Mouse (Mus musculus): ENCODE measurements around the gene Vmn1r175.
"Not testable (repeated sequence)": the region's sequence is repeated elsewhere in the genome, so short reads cannot be mapped to it uniquely, and the experiment has no call there.

Gene Vmn1r175

DNA sequence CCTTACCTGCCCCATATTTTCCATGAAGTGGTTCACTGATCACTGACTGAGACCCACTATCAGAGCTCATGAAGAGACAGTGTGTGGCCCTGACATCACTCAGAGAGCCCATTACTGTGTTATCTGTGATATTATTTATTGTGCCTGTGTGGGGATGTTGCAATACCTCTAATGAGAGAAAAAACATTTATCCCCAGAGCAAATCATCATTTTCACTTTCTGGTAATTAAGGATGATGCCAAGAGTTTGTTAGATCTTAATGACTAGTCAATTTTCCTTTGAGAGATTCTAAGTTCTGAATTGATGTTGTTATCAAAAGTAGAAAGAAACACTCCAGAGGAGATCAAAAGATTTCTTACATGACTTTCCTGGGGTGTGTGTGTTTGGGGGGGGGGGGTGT is at the start of gene Vmn1r175:
Gene Vmn1r175 (minus strand): TSS at position 101 of the 400 bp plus-strand sequence.
- not testable (repeated sequence) for DNase-seq (ENCODE audit: low spot score in 2 of 2)

DNA sequence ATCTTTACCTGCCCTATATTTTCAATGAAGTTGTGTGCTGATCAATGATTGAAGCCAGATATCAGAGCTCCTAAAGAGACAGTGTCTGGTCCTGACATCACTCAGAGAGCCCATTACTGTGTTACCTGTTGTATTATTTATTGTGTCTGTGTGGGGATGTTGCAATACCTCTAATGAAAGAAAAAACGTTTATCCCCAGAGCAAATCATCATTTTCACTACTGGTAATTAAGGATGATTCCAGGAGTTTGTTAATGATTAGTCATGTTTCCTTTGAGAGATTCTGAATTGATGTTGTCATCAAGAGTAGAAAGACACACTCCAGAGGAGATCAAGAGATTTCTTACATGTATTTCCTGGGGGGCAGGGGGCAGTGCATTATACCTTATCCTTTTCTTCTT is 26.8 kb upstream of the Vmn1r175 start, which contains the start of gene Vmn1r176:
Gene Vmn1r176 (minus strand): TSS at position 101 of the 400 bp plus-strand sequence.
- DNase-seq (ENCODE audit: low spot score in 2 of 2), result not testable (repeated sequence)

DNA sequence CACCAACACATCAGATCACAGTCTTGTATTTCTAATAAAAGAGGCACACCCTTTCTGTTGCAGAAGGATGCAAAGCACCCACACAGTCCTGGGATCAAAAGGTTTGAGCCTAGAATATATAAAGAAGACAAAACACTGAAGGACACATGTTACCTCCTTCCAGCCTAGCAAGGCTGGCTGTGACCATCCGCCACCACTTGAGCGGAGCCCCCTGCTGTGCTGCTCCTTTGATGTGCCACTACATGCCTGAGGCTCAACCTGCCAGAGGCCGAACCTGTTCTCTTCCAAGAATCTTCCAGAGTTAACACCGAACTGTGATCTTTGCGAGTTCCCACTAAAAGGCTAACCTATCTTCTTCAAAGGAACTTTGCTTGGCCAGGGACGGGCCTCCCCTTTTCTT is 25.9 kb downstream of the Vmn1r175 start:
- no peak for DNase-seq (ENCODE audit: low spot score in 2 of 2)

Data from spleen, postnatal 4 days (tissue).